Mouse (Mus musculus) B cell, adult (primary cell): Measurements from ENCODE around the gene Elof1. TPM values are rescaled to one million over a fixed set of nuclear protein-coding genes. Genes with fewer than 3 reads are reported as not detected.

Source experiments
- total RNA-seq: library from RNA; stranded (reverse); gene quantifications from 4 replicates; pipeline ENCODE4 v1.2.4, GENCODE M21; 2023; ENCODE audit not compliant: inconsistent age

Elof1 gene
- 38.1 to 44.9 TPM (median 41.1 TPM) in 4 replicates for total RNA-seq

GRCm38 (mm10) chr9:22116740-22117426 lies at the start of gene Elof1:
TSS of gene Elof1 (minus strand) at chr9:22117172.

GRCm38 (mm10) chr9:22156497-22157245 lies 39.7 kb upstream of the Elof1 start, which contains the start of gene Pigyl:
TSS of gene Pigyl (plus strand) at chr9:22156846.

GRCm38 (mm10) chr9:22135644-22136390 lies 18.8 kb upstream of the Elof1 start, which contains the start of gene Acp5:
TSS of gene Acp5 (minus strand) at chr9:22135711.

GRCm38 (mm10) chr9:22098993-22099696 lies 17.8 kb downstream of the Elof1 start, which contains the start of gene Cnn1:
TSS of gene Cnn1 (plus strand) at chr9:22099216.

GRCm38 (mm10) chr9:22085022-22085834 lies 31.7 kb downstream of the Elof1 start, which contains the start of gene Ecsit:
TSS of gene Ecsit (minus strand) at chr9:22085438.

GRCm38 (mm10) chr9:22070791-22071573 lies 46.0 kb downstream of the Elof1 start, which contains the start of the genes Gm49318 and Zfp653:
TSS of gene Gm49318 (minus strand) at chr9:22071259.
TSS of gene Zfp653 (minus strand) at chr9:22071376.

Other genes starting within 250 kb of the Elof1 start
- gene Rab3d, start 199.0 kb downstream of the Elof1 start, total RNA-seq, result 3.8 to 5.1 TPM (median 4.2 TPM) in 4 replicates
- not detected in 4 replicates for gene Ccdc159, start 189.7 kb downstream of the Elof1 start, total RNA-seq
- 0.67 TPM in 1 of 4 replicates, not detected in the others for gene Tmem205, start 189.6 kb downstream of the Elof1 start, total RNA-seq
- 0.63 to 1.7 TPM (median 1.1 TPM) in 4 replicates for gene Plppr2, start 180.1 kb downstream of the Elof1 start, total RNA-seq
- gene Swsap1, start 161.4 kb downstream of the Elof1 start, total RNA-seq, result 8.1 to 10.0 TPM (median 9.1 TPM) in 4 replicates
- gene Epor, start 153.7 kb downstream of the Elof1 start, total RNA-seq, result 0.30 to 0.60 TPM in 2 of 4 replicates, not detected in the others
- 0.19 to 0.21 TPM in 2 of 4 replicates, not detected in the others for gene Rgl3, start 127.7 kb downstream of the Elof1 start, total RNA-seq
- not detected in 4 replicates for gene Ccdc151, start 114.5 kb downstream of the Elof1 start, total RNA-seq
- 66.4 to 85.8 TPM (median 77.1 TPM) in 4 replicates for gene Prkcsh, start 114.4 kb downstream of the Elof1 start, total RNA-seq
- not detected in 4 replicates for gene Elavl3, start 65.1 kb downstream of the Elof1 start, total RNA-seq
- not detected in 4 replicates for gene Gm49318, start 45.9 kb downstream of the Elof1 start, total RNA-seq
- gene Zfp653, start 45.8 kb downstream of the Elof1 start, total RNA-seq, result 31.9 to 34.7 TPM (median 32.9 TPM) in 4 replicates
- gene Ecsit, start 31.7 kb downstream of the Elof1 start, total RNA-seq, result 18.3 to 23.0 TPM (median 22.1 TPM) in 4 replicates
- 0.21 TPM in 1 of 4 replicates, not detected in the others for gene Cnn1, start 18.0 kb downstream of the Elof1 start, total RNA-seq
- gene Acp5, start 18.5 kb upstream of the Elof1 start, total RNA-seq, result 207 to 275 TPM (median 227 TPM) in 4 replicates
- gene Pigyl, start 39.7 kb upstream of the Elof1 start, total RNA-seq, result 12.8 to 20.2 TPM (median 16.1 TPM) in 4 replicates
- not detected in 4 replicates for gene Zfp872, start 70.9 kb upstream of the Elof1 start, total RNA-seq
- gene Zfp809, start 108.5 kb upstream of the Elof1 start, total RNA-seq, result 32.3 to 39.4 TPM (median 35.7 TPM) in 4 replicates
- 1.9 to 2.9 TPM (median 2.4 TPM) in 4 replicates for gene Zfp599, start 142.7 kb upstream of the Elof1 start, total RNA-seq
- gene Zfp810, start 190.5 kb upstream of the Elof1 start, total RNA-seq, result 11.3 to 16.5 TPM (median 12.5 TPM) in 4 replicates